Mouse (Mus musculus) heart, adult 2 months (tissue): ENCODE results near the gene Bcdin3d. TPM values are rescaled to one million over a fixed set of nuclear protein-coding genes. Genes with fewer than 3 reads are reported as not detected.

Source experiments
- DNase-seq, 2 experiments: peaks; one replicate each; pipeline ENCODE4 v3.0.0; 2021
- H3K27ac ChIP-seq: fragments of 200-600 bp; 2 replicates; pipeline ENCODE4 v1.8.1; 2022
- H3K27me3 ChIP-seq: fragments of 200-500 bp; 2 replicates; pipeline ENCODE4 v1.6.1; 2012; ENCODE audit warnings: mild to moderate bottlenecking, low read length, inconsistent platforms, mixed read lengths; ENCODE audit not compliant: control insufficient read depth, insufficient read depth
- H3K36me3 ChIP-seq: fragments of 200-500 bp; 2 replicates; pipeline ENCODE4 v1.6.1; 2012; ENCODE audit warnings: low read length, inconsistent platforms; ENCODE audit not compliant: control insufficient read depth, insufficient read depth
- H3K4me1 ChIP-seq: fragments of 200-500 bp; 2 replicates; pipeline ENCODE4 v1.6.1; 2011; ENCODE audit warnings: low read length; ENCODE audit not compliant: control insufficient read depth, insufficient read depth
- H3K4me3 ChIP-seq: fragments of 200-600 bp; 2 replicates; pipeline ENCODE4 v1.8.1; 2022
- H3K79me2 ChIP-seq: fragments of 200-500 bp; replicated peaks from 2 replicates; pipeline ENCODE4 v1.6.1; 2012; ENCODE audit warnings: mild to moderate bottlenecking, inconsistent platforms, low read length, moderate library complexity, mixed read lengths; ENCODE audit not compliant: control insufficient read depth, insufficient read depth
- H3K9ac ChIP-seq: fragments of 200-500 bp; 2 replicates; pipeline ENCODE4 v1.6.1; 2012; ENCODE audit warnings: low read depth, mild to moderate bottlenecking, control low read depth, inconsistent platforms, low read length, mixed read lengths
- CTCF ChIP-seq: fragments of 200-600 bp; IDR thresholded peaks from 2 replicates; pipeline ENCODE4 v1.8.1; 2022; ENCODE audit warnings: antibody characterized with exemption, mild to moderate bottlenecking, moderate library complexity
- EP300 ChIP-seq: fragments of 200-500 bp; IDR thresholded peaks from 2 replicates; pipeline ENCODE4 v1.6.1; 2011; ENCODE audit warnings: low read depth, low read length, control low read depth; ENCODE audit not compliant: insufficient read depth
- POLR2A ChIP-seq: fragments of 200-500 bp; IDR thresholded peaks from 2 replicates; pipeline ENCODE4 v1.6.1; 2011; ENCODE audit warnings: mild to moderate bottlenecking, low read depth, low read length, control low read depth; ENCODE audit not compliant: insufficient read depth
- WGBS: fragments of 180-500 bp; shearing (Covaris S2); methylation state at CpG from one replicate; pipeline ENCODE4 v1.1.7; 2018; 5-methylcytosine and 5-hydroxymethylcytosine counted together
- intact Hi-C: fragments of 180-260 bp; cut with DNase I; formaldehyde crosslinking; loops from one replicate; pipeline ENCODE4 v1.15.1; 2025
- polyA plus RNA-seq: library from polyadenylated mRNA; depleted of rRNA; stranded (reverse); fragments of >200 nt; gene quantifications from 2 replicates; pipeline ENCODE4 v1.2.3, GENCODE M21; 2012
- total RNA-seq, 2 experiments: library from RNA; stranded (reverse); gene quantifications; 2 replicates each; pipeline ENCODE4 v1.2.3; 2021

The Bcdin3d gene
- total and polyA plus RNA-seq, 3 experiments = 2.5 to 4.2 (median 3.1) TPM

- no peaks in the 10 kb centered on the region for H3K27me3 ChIP-seq
- H3K36me3 ChIP-seq = no peaks in the 10 kb centered on the region
- no peak overlapping the region for H3K9ac ChIP-seq
- no peak overlapping the region for H3K4me3 ChIP-seq
- WGBS = 42% methylated on average over 8 of the region's 8 CpGs
- intact Hi-C loops = no loop called here
- DNase-seq = no peak
- peak overlapping the region; percentile 39 for H3K27ac ChIP-seq
- peaks cover 8% of the 10 kb centered on the region for H3K4me1 ChIP-seq
- TF ChIP-seq EP300 (no peak), CTCF (no peak), POLR2A (no peak)
- 0 out of 2 replicates have a peak, but pooled peaks cover 3% of the 10 kb centered on the region for H3K79me2 ChIP-seq
Measured at GRCm38 (mm10) chr15:99440816-99441457, 33.6 kb downstream of the Bcdin3d start.

- intact Hi-C loops = no loop called here
- Histone ChIP-seq H3K9ac (no peak overlapping the region), H3K36me3 (no peaks in the 10 kb centered on the region), H3K79me2 (0 out of 2 replicates have a peak, but pooled peaks cover 3% of the 10 kb centered on the region), H3K27me3 (no peaks in the 10 kb centered on the region), H3K4me3 (no peak overlapping the region), H3K4me1 (peaks cover 8% of the 10 kb centered on the region), H3K27ac (peak overlapping the region; percentile 39)
- DNase-seq = peak in 1 of 2 experiments; percentile 40
- WGBS = 37% methylated on average over 2 of the region's 2 CpGs
- TF ChIP-seq POLR2A (no peak), EP300 (0 out of 2 replicates have a peak, but pooled peaks have one; percentile 40), CTCF (no peak)
Measured at GRCm38 (mm10) chr15:99440112-99440815, 34.3 kb downstream of the Bcdin3d start.

- no peak for DNase-seq
- 63% methylated on average over 8 of the region's 8 CpGs for WGBS
- intact Hi-C loops = no loop called here
- H3K9ac ChIP-seq = no peak overlapping the region
- TF ChIP-seq POLR2A = no peak
- TF ChIP-seq CTCF = no peak
- TF ChIP-seq EP300 = no peak
- H3K36me3 ChIP-seq = no peaks in the 10 kb centered on the region
- H3K4me1 ChIP-seq = peaks cover 10% of the 10 kb centered on the region
- 0 out of 2 replicates have a peak, but pooled peaks cover 1% of the 10 kb centered on the region for H3K79me2 ChIP-seq
- peak overlapping the region; percentile 34 for H3K27ac ChIP-seq
- no peaks in the 10 kb centered on the region for H3K27me3 ChIP-seq
- H3K4me3 ChIP-seq = no peak overlapping the region
Measured at GRCm38 (mm10) chr15:99438966-99439698, 35.4 kb downstream of the Bcdin3d start.

- TF ChIP-seq POLR2A = no peak
- no peak for TF ChIP-seq CTCF
- no peak for TF ChIP-seq EP300
- H3K27ac ChIP-seq = no peak overlapping the region
- no peaks in the 10 kb centered on the region for H3K27me3 ChIP-seq
- intact Hi-C loops = no loop called here
- no peak overlapping the region for H3K9ac ChIP-seq
- peaks cover 2% of the 10 kb centered on the region for H3K4me1 ChIP-seq
- 74% methylated on average over 12 of the region's 12 CpGs for WGBS
- no peaks in the 10 kb centered on the region for H3K36me3 ChIP-seq
- H3K79me2 ChIP-seq = no peaks in the 10 kb centered on the region
- no peak overlapping the region for H3K4me3 ChIP-seq
- no peak for DNase-seq
Measured at GRCm38 (mm10) chr15:99433913-99434312, 40.6 kb downstream of the Bcdin3d start.

GRCm38 (mm10) chr15:99433081-99433718, 41.3 kb downstream of the Bcdin3d start:
- Histone ChIP-seq H3K4me3 (no peak overlapping the region), H3K9ac (no peak overlapping the region), H3K27ac (no peak overlapping the region), H3K36me3 (no peaks in the 10 kb centered on the region), H3K4me1 (peaks cover 2% of the 10 kb centered on the region), H3K27me3 (no peaks in the 10 kb centered on the region), H3K79me2 (no peaks in the 10 kb centered on the region)
- intact Hi-C loops = no loop called here
- no peak for DNase-seq
- no peak for TF ChIP-seq POLR2A
- no peak for TF ChIP-seq EP300
- TF ChIP-seq CTCF = no peak
- WGBS = 88% methylated on average over 16 of the region's 16 CpGs
